Mouse (Mus musculus): Measurements from ENCODE around the gene Esr1. TPM values are rescaled to one million over a fixed set of nuclear protein-coding genes. Genes with fewer than 3 reads are reported as not detected.

The Esr1 gene
- polyA plus RNA-seq (2015; fragmentation: Nextera tagmentation; extraction: Ambion mirVana) = 0.36 and 0.47 TPM in 2 replicates

DNA sequence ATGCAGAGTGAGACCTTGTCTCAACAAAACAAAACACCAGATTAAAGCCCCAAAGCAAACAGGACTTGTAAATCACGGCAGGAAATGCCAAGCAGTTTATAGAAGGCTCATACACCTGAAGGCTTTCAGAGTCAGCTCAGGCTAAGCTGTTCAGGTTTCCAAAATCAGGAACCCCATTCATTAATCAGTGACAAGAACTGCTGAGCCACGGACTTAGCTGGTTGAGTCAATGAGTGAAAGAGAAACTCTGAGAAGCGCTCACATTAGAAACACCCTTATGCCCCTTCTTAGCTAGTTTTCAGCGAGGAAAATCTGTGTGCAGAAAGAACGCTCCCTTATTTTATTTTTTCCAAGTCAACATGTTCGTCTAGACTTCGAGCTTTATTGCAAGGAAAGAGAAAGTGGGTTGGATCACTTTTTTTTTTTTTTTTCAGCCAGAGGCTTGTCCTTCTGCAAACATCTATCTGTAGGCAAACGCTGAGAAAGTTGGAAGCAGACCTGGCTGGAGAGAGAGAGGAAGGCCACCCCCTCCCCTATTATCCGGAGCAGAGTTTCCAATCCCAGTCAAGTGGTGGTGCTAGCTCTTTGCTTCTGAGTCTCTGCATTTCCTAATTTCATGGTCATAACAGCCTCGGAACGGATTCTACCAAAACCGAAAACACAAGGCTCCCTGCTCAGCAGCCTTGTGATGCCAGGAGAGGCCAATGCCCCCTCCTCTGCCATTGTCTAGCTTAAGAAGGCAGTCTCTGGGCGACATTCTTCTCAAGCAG lies at the start of gene Esr1:
Gene Esr1 (plus strand): TSS at position 208 of the 770 bp plus-strand sequence.
- ATAC-seq (ENCODE audit: low read depth) = no peak

DNA sequence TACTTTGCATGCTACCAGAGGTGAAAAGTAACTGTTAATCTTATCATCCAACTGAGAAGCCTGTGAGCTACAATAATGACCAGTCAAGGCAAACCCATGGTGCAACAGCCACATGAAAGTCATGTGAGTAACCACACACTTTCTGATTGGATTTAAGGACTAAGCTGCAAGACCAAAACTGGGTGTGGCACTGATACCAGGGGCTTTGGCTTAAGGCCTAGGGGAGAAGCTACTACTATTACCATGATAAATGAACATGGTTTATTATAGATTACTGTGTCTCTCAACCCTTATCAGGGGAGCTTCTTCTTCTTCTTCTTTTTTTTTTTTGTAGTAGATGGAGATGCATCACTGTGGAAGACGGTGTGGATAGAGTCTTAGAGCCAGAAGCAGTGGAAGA lies 46.2 kb upstream of the Esr1 start:
- 63% methylated on average over 1 of the region's 1 CpGs for WGBS (ENCODE audit: insufficient replicate concordance)
- no peak overlapping the region for H3K4me2 ChIP-seq (ENCODE audit: low read depth, low read length)

More for the DNA sequence above, at the start of gene Esr1:
- no peaks in the 10 kb centered on the region for H3K9me3 ChIP-seq (replicated peaks; ENCODE audit: control insufficient read depth, low read length)
- H3K27me3 ChIP-seq (ENCODE audit: control insufficient read depth, insufficient read depth, low read depth, low read length) = no peaks in the 10 kb centered on the region
- no peaks in the 10 kb centered on the region; the same call in 1 of the 2 replicates for H3K4me1 ChIP-seq (ENCODE audit: control insufficient read depth, low read depth, low read length)
- peak within 1 kb of the TSS; percentile 47 for H3K4me3 ChIP-seq (ENCODE audit: low read depth, low read length)
- no peaks in the 10 kb centered on the region for H3K36me3 ChIP-seq (ENCODE audit: control insufficient read depth, insufficient read depth)
- peak within 1 kb of the TSS; percentile 1 for H3K9ac ChIP-seq (ENCODE audit: low read depth, low read length)
- H3K4me2 ChIP-seq (ENCODE audit: low read depth, low read length) = peak within 1 kb of the TSS; percentile 36
- 19% methylated on average over 13 of the region's 13 CpGs for WGBS (ENCODE audit: insufficient replicate concordance)
- no peak within 1 kb of the TSS for H3K27ac ChIP-seq (ENCODE audit: low read length)

DNA sequence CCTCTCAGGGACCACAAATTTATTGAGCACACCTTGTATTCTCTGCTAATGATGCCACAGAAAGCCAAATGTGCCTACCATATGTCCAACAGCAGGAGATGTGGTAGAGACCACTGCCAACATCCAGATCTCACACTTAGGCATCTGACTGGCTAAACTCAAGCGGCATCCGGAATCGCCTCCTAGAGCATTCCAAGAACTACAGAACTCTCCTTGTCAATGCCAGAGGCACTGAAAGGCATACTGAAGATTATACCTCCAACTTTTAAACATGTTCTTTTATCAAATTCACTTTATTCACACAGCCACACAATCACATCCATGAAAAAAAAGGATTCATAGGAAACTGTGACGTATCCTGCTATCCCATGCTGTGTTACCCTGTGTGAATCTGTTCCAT lies 40.6 kb upstream of the Esr1 start:
- Histone ChIP-seq H3K4me3 (ENCODE audit: low read depth, low read length) (no peak overlapping the region), H3K4me1 (ENCODE audit: control insufficient read depth, low read depth, low read length) (no peaks in the 10 kb centered on the region), H3K9me3 (replicated peaks; ENCODE audit: control insufficient read depth, low read length) (no peaks in the 10 kb centered on the region), H3K27ac (ENCODE audit: low read length) (no peak overlapping the region), H3K27me3 (ENCODE audit: control insufficient read depth, insufficient read depth, low read depth, low read length) (no peaks in the 10 kb centered on the region), H3K4me2 (ENCODE audit: low read depth, low read length) (no peak overlapping the region), H3K36me3 (ENCODE audit: control insufficient read depth, insufficient read depth) (no peaks in the 10 kb centered on the region), H3K9ac (ENCODE audit: low read depth, low read length) (no peak overlapping the region)
- ATAC-seq (ENCODE audit: low read depth) = no peak
- 76% methylated on average over 4 of the region's 4 CpGs for WGBS (ENCODE audit: insufficient replicate concordance)

More for the DNA sequence above, 46.2 kb upstream of the Esr1 start:
- no peak for ATAC-seq (ENCODE audit: low read depth)
- Histone ChIP-seq H3K4me3 (ENCODE audit: low read depth, low read length) (no peak overlapping the region), H3K27ac (ENCODE audit: low read length) (no peak overlapping the region), H3K27me3 (ENCODE audit: control insufficient read depth, insufficient read depth, low read depth, low read length) (no peaks in the 10 kb centered on the region), H3K36me3 (ENCODE audit: control insufficient read depth, insufficient read depth) (no peaks in the 10 kb centered on the region), H3K9me3 (replicated peaks; ENCODE audit: control insufficient read depth, low read length) (no peaks in the 10 kb centered on the region), H3K9ac (ENCODE audit: low read depth, low read length) (no peak overlapping the region), H3K4me1 (ENCODE audit: control insufficient read depth, low read depth, low read length) (no peaks in the 10 kb centered on the region)

DNA sequence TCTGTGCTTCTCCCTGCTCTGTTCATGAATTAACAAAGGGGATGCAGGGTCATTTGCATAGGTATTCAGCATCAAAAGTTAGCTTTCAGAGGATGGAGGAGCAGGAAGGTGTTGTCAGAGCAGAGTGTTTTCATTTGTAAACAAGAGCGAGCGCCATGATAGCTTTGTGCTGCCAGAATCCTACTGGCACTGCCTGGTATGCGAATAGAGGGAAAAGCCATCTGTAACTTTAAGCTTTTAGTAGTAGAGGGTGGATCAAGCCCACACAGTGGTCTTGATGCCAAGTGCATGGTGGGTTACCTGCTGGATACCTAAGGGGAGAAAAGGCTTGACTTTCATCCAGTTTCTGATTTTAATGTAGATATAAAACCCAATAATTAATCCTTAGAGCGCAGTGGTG lies 40.1 kb upstream of the Esr1 start:
- 68% methylated on average over 4 of the region's 4 CpGs for WGBS (ENCODE audit: insufficient replicate concordance)
- ATAC-seq (ENCODE audit: low read depth) = no peak

DNA sequence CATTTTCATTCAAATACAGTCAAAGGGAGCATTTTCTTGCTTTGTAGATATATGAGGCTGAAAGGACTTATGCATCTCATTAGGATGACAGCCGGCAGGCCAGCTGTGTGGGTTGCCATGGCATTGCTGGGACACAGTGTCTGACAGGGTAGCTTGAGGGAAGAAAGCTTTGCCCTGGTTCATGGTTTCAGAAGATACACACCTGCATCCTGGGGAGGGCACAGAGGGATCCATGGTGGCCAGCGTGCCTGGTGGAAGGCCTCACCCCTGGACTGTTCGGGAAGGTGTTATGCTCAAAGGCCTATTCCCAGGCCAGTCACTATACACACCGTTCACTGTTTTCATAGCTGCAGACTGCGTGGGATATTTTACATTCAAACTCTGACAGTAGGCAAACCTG lies 29.5 kb upstream of the Esr1 start:
- H3K4me2 ChIP-seq (ENCODE audit: low read depth, low read length) = no peak overlapping the region
- ATAC-seq (ENCODE audit: low read depth) = no peak
- no peaks in the 10 kb centered on the region for H3K4me1 ChIP-seq (ENCODE audit: control insufficient read depth, low read depth, low read length)
- H3K9me3 ChIP-seq (replicated peaks; ENCODE audit: control insufficient read depth, low read length) = no peaks in the 10 kb centered on the region
- no peak overlapping the region for H3K4me3 ChIP-seq (ENCODE audit: low read depth, low read length)
- H3K36me3 ChIP-seq (ENCODE audit: control insufficient read depth, insufficient read depth) = no peaks in the 10 kb centered on the region
- no peaks in the 10 kb centered on the region for H3K27me3 ChIP-seq (ENCODE audit: control insufficient read depth, insufficient read depth, low read depth, low read length)
- H3K9ac ChIP-seq (ENCODE audit: low read depth, low read length) = no peak overlapping the region
- H3K27ac ChIP-seq (ENCODE audit: low read length) = no peak overlapping the region
- 63% methylated on average over 5 of the region's 5 CpGs for WGBS (ENCODE audit: insufficient replicate concordance)

More for the DNA sequence above, 40.1 kb upstream of the Esr1 start:
- no peaks in the 10 kb centered on the region for H3K9me3 ChIP-seq (replicated peaks; ENCODE audit: control insufficient read depth, low read length)
- H3K27ac ChIP-seq (ENCODE audit: low read length) = no peak overlapping the region
- no peak overlapping the region for H3K4me2 ChIP-seq (ENCODE audit: low read depth, low read length)
- H3K9ac ChIP-seq (ENCODE audit: low read depth, low read length) = no peak overlapping the region
- no peaks in the 10 kb centered on the region for H3K27me3 ChIP-seq (ENCODE audit: control insufficient read depth, insufficient read depth, low read depth, low read length)
- H3K4me3 ChIP-seq (ENCODE audit: low read depth, low read length) = no peak overlapping the region
- no peaks in the 10 kb centered on the region for H3K36me3 ChIP-seq (ENCODE audit: control insufficient read depth, insufficient read depth)
- no peaks in the 10 kb centered on the region for H3K4me1 ChIP-seq (ENCODE audit: control insufficient read depth, low read depth, low read length)

DNA sequence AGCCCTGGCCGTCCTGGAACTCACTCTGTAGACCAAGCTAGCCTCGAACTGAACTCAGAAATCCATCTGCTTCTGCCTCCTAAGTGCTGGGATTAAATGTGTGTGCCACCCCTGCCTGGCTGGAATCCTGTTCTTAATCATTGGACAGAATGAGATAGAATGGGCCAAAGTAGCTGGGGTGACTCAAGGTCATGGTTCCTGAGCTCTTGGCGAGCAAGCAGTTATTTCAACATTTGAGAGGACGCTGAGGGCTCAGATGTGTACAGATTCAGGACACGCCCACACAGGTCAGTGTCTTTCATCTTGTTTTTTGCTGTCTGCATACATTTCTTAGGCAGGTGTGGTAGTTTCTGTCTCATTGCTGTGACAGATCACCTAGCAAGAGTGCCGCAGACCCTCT lies 24.7 kb upstream of the Esr1 start:
- 64% methylated on average over 6 of the region's 6 CpGs for WGBS (ENCODE audit: insufficient replicate concordance)
- H3K27ac ChIP-seq (ENCODE audit: low read length) = no peak overlapping the region
- no peaks in the 10 kb centered on the region for H3K4me1 ChIP-seq (ENCODE audit: control insufficient read depth, low read depth, low read length)
- no peak overlapping the region for H3K4me3 ChIP-seq (ENCODE audit: low read depth, low read length)
- H3K9ac ChIP-seq (ENCODE audit: low read depth, low read length) = no peak overlapping the region
- no peaks in the 10 kb centered on the region for H3K9me3 ChIP-seq (replicated peaks; ENCODE audit: control insufficient read depth, low read length)
- ATAC-seq (ENCODE audit: low read depth) = no peak
- no peaks in the 10 kb centered on the region for H3K27me3 ChIP-seq (ENCODE audit: control insufficient read depth, insufficient read depth, low read depth, low read length)
- no peak overlapping the region for H3K4me2 ChIP-seq (ENCODE audit: low read depth, low read length)
- no peaks in the 10 kb centered on the region for H3K36me3 ChIP-seq (ENCODE audit: control insufficient read depth, insufficient read depth)

DNA sequence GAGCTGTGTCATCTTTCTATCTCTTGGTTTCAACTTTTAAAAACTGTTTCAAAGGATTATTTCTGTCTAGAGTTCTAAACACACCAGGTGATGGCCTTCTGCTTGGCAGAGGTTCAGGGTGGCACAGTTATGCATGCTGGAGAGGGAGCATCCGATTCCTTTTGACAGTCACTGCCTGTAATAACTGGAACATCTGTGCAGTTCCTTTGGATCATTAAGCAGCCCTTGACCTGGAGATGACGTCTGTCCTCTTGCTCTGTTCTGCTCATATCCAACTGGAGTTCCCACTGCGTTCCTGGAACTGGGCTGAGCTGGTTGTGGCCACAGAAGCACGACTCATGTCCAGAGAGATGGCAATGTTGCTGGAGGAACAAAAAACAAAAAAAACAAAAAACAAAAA lies 21.8 kb upstream of the Esr1 start:
- no peak overlapping the region for H3K4me3 ChIP-seq (ENCODE audit: low read depth, low read length)
- no peaks in the 10 kb centered on the region for H3K36me3 ChIP-seq (ENCODE audit: control insufficient read depth, insufficient read depth)
- H3K4me2 ChIP-seq (ENCODE audit: low read depth, low read length) = no peak overlapping the region
- H3K4me1 ChIP-seq (ENCODE audit: control insufficient read depth, low read depth, low read length) = no peaks in the 10 kb centered on the region
- ATAC-seq (ENCODE audit: low read depth) = no peak
- no peaks in the 10 kb centered on the region for H3K9me3 ChIP-seq (replicated peaks; ENCODE audit: control insufficient read depth, low read length)
- no peak overlapping the region for H3K9ac ChIP-seq (ENCODE audit: low read depth, low read length)
- 52% methylated on average over 4 of the region's 4 CpGs for WGBS (ENCODE audit: insufficient replicate concordance)
- H3K27me3 ChIP-seq (ENCODE audit: control insufficient read depth, insufficient read depth, low read depth, low read length) = no peaks in the 10 kb centered on the region
- H3K27ac ChIP-seq (ENCODE audit: low read length) = no peak overlapping the region

DNA sequence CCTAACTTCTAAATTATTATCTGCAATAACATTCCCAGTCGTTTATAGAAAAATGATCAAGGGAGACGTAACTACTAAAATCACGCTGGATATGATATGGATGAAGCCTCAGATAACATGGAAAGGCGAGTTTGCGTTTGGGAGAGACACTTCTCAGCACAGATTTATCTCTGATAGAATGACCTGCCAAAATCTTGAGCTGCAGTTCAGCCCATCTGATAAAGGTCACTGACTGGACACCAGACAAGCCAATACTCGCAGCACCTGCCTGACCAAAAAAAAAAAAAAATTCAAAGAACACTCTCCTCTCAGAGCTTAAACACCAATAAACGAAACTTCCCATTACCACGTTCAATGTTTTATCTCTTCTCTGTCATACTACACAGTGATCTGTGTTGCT lies 20.4 kb upstream of the Esr1 start:
- no peak overlapping the region for H3K4me3 ChIP-seq (ENCODE audit: low read depth, low read length)
- 56% methylated on average over 8 of the region's 8 CpGs for WGBS (ENCODE audit: insufficient replicate concordance)
- no peak overlapping the region for H3K9ac ChIP-seq (ENCODE audit: low read depth, low read length)
- ATAC-seq (ENCODE audit: low read depth) = no peak
- no peaks in the 10 kb centered on the region for H3K36me3 ChIP-seq (ENCODE audit: control insufficient read depth, insufficient read depth)
- no peaks in the 10 kb centered on the region for H3K4me1 ChIP-seq (ENCODE audit: control insufficient read depth, low read depth, low read length)
- H3K27me3 ChIP-seq (ENCODE audit: control insufficient read depth, insufficient read depth, low read depth, low read length) = no peaks in the 10 kb centered on the region
- H3K4me2 ChIP-seq (ENCODE audit: low read depth, low read length) = no peak overlapping the region
- H3K9me3 ChIP-seq (replicated peaks; ENCODE audit: control insufficient read depth, low read length) = no peaks in the 10 kb centered on the region
- no peak overlapping the region for H3K27ac ChIP-seq (ENCODE audit: low read length)

DNA sequence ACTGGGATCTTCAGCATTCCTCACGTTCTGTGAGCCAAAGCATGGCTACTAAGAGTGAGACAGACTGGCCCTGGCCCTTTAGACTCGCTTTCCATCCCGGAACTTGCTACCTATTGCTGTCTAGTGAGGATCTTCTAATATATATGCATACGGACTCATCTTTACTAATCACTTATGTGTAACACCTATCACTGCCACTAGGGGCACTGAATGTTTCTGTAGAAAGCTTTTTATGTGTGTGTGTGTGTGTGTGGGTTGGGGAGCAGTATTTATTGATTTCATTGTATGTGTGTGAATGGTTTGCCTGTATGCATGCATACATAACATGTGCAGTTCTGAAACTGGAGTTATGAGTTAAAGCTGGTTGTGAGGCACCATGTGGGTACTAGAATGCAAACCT lies 17.6 kb upstream of the Esr1 start:
- 49% methylated on average over 4 of the region's 4 CpGs for WGBS (ENCODE audit: insufficient replicate concordance)
- Histone ChIP-seq H3K4me2 (ENCODE audit: low read depth, low read length) (no peak overlapping the region), H3K4me3 (ENCODE audit: low read depth, low read length) (no peak overlapping the region), H3K27me3 (ENCODE audit: control insufficient read depth, insufficient read depth, low read depth, low read length) (no peaks in the 10 kb centered on the region), H3K9ac (ENCODE audit: low read depth, low read length) (no peak overlapping the region), H3K36me3 (ENCODE audit: control insufficient read depth, insufficient read depth) (no peaks in the 10 kb centered on the region), H3K4me1 (ENCODE audit: control insufficient read depth, low read depth, low read length) (no peaks in the 10 kb centered on the region), H3K27ac (ENCODE audit: low read length) (no peak overlapping the region), H3K9me3 (replicated peaks; ENCODE audit: control insufficient read depth, low read length) (no peaks in the 10 kb centered on the region)
- ATAC-seq (ENCODE audit: low read depth) = no peak
